Mouse (Mus musculus) fibroblast of lung, adult 2 months (primary cell): ENCODE data around the gene Lmod2.

ENCODE experiments used
- DNase-seq: peaks from one replicate; pipeline ENCODE4 v3.0.0-alpha.2; 2011; ENCODE audit warnings: low read depth

Gene Lmod2

GRCm38 (mm10) chr6:24602351-24602750 lies 4.8 kb downstream of the Lmod2 start:
- DNase-seq, result no peak

- DNase-seq, result no peak
These were observed 5.4 kb downstream of the Lmod2 start for GRCm38 (mm10) chr6:24602993-24603392.

- DNase-seq, result no peak
These were observed 6.7 kb downstream of the Lmod2 start for GRCm38 (mm10) chr6:24604289-24604688.

GRCm38 (mm10) chr6:24605631-24606030 lies 8.1 kb downstream of the Lmod2 start:
- no peak for DNase-seq

- DNase-seq, result no peak
These were observed 8.9 kb downstream of the Lmod2 start for GRCm38 (mm10) chr6:24606512-24606911.

GRCm38 (mm10) chr6:24607531-24607930 lies 10.0 kb downstream of the Lmod2 start:
- DNase-seq, result no peak

GRCm38 (mm10) chr6:24608129-24608528 lies 10.6 kb downstream of the Lmod2 start:
- no peak for DNase-seq

- DNase-seq, result no peak
These were observed 11.1 kb downstream of the Lmod2 start for GRCm38 (mm10) chr6:24608682-24609081.

- no peak for DNase-seq
These were observed 12.0 kb downstream of the Lmod2 start for GRCm38 (mm10) chr6:24609531-24609930.

GRCm38 (mm10) chr6:24610358-24610757 lies 12.8 kb downstream of the Lmod2 start:
- DNase-seq, result no peak

- no peak for DNase-seq
These were observed 14.7 kb downstream of the Lmod2 start for GRCm38 (mm10) chr6:24612074-24612755.

GRCm38 (mm10) chr6:24613346-24613745 lies 15.8 kb downstream of the Lmod2 start:
- DNase-seq, result no peak

GRCm38 (mm10) chr6:24613918-24614317 lies 16.4 kb downstream of the Lmod2 start:
- DNase-seq, result no peak

GRCm38 (mm10) chr6:24616746-24617145 lies 19.2 kb downstream of the Lmod2 start:
- DNase-seq, result no peak

GRCm38 (mm10) chr6:24619285-24620045 lies 21.9 kb downstream of the Lmod2 start:
- no peak for DNase-seq

GRCm38 (mm10) chr6:24620936-24621335 lies 23.4 kb downstream of the Lmod2 start:
- no peak for DNase-seq

- no peak for DNase-seq
These were observed 24.5 kb downstream of the Lmod2 start for GRCm38 (mm10) chr6:24622098-24622497.

- peak; percentile 58 for DNase-seq
These were observed 30.0 kb downstream of the Lmod2 start for GRCm38 (mm10) chr6:24627586-24628030.

GRCm38 (mm10) chr6:24628499-24628898 lies 30.9 kb downstream of the Lmod2 start:
- DNase-seq, result no peak

- no peak for DNase-seq
These were observed 34.5 kb downstream of the Lmod2 start for GRCm38 (mm10) chr6:24632061-24632460.

- DNase-seq, result no peak
These were observed 36.5 kb downstream of the Lmod2 start for GRCm38 (mm10) chr6:24634065-24634464.

GRCm38 (mm10) chr6:24635814-24636213 lies 38.3 kb downstream of the Lmod2 start:
- DNase-seq, result no peak

GRCm38 (mm10) chr6:24641286-24641685 lies 43.7 kb downstream of the Lmod2 start:
- no peak for DNase-seq
